Mouse (Mus musculus): ENCODE measurements around the gene Mrpl50. TPM values are rescaled to one million over a fixed set of nuclear protein-coding genes. Genes with fewer than 3 reads are reported as not detected.

Mrpl50 gene
- total and polyA plus RNA-seq, 3 experiments, result 39.1 to 54.5 TPM; not detected in 1

GRCm38 (mm10) chr4:49535675-49536294, 14.9 kb upstream of the Mrpl50 start:
- TF ChIP-seq TBP (IDR thresholded peaks at IDR 0.05; ENCODE audit: low read depth, low read length), result no peak
- no peak for TF ChIP-seq ZNF384 (IDR thresholded peaks at IDR 0.05; ENCODE audit: low read depth, low read length)
- no peak for TF ChIP-seq MAX (IDR thresholded peaks at IDR 0.05; ENCODE audit: low read length)
- TF ChIP-seq POLR2A (IDR thresholded peaks at IDR 0.05; ENCODE audit: control insufficient read depth in 1 of 2, insufficient read depth in 1 of 2, low read depth in 1 of 2, low read length in 2 of 2, poor library complexity in 1 of 2), result no peak
- no peak for TF ChIP-seq ETS1 (IDR thresholded peaks at IDR 0.05; ENCODE audit: low read depth, low read length)
- TF ChIP-seq ZKSCAN1 (IDR thresholded peaks at IDR 0.05; ENCODE audit: low read depth, low read length), result no peak
- TF ChIP-seq MAZ (IDR thresholded peaks at IDR 0.05; ENCODE audit: low read depth, low read length), result no peak
- Histone ChIP-seq H3K9me3 (replicated peaks; ENCODE audit: insufficient read depth, low read length) (no peaks in the 10 kb centered on the region), H3K36me3 (ENCODE audit: control insufficient read depth in 1 of 2, insufficient read depth in 2 of 2, low read length in 2 of 2) (no peaks in the 10 kb centered on the region), H3K4me3 (ENCODE audit: control insufficient read depth in 1 of 2, insufficient read depth in 1 of 2, low read depth in 2 of 2, low read length in 2 of 2) (no peak overlapping the region), H3K79me2 (ENCODE audit: control insufficient read depth, insufficient read depth, low read length, poor library complexity) (no peaks in the 10 kb centered on the region), H3K27ac (ENCODE audit: control insufficient read depth, low read depth, low read length) (no peak overlapping the region), H3K27me3 (ENCODE audit: control insufficient read depth in 1 of 2, insufficient read depth in 2 of 2, low read length in 2 of 2) (no peaks in the 10 kb centered on the region), H3K4me1 (ENCODE audit: control insufficient read depth in 1 of 2, insufficient read depth in 2 of 2, low read length in 2 of 2) (no peaks in the 10 kb centered on the region), H3K9ac (ENCODE audit: control insufficient read depth, low read depth, low read length, poor library complexity, severe bottlenecking) (no peak overlapping the region)
- no peak for DNase-seq (ENCODE audit: low read depth, low spot score)

DNA sequence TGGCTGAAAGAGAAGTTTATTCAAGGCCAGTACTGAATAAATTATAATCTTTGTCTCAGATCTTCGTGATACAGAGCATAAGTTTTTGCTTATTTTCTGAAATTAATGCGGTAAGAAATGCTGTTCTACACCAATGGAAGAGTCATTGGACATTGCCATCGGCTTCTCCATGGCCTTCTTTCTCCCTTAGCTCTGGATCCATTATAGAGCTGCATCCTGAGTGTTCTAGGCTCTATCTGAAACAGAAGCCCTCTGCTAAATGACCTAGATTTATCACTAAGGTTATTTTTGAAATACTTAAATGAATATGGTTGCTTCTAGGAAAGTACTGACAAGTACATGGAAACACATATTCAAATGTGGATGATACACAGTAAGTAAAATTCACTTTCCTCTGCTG, 14.1 kb upstream of the Mrpl50 start:
- Histone ChIP-seq H3K9ac (ENCODE audit: control insufficient read depth, low read depth, low read length, poor library complexity, severe bottlenecking) (no peak overlapping the region), H3K4me3 (ENCODE audit: control insufficient read depth in 1 of 2, insufficient read depth in 1 of 2, low read depth in 2 of 2, low read length in 2 of 2) (no peak overlapping the region), H3K27ac (ENCODE audit: control insufficient read depth, low read depth, low read length) (no peak overlapping the region), H3K79me2 (ENCODE audit: control insufficient read depth, insufficient read depth, low read length, poor library complexity) (no peaks in the 10 kb centered on the region), H3K27me3 (ENCODE audit: control insufficient read depth in 1 of 2, insufficient read depth in 2 of 2, low read length in 2 of 2) (no peaks in the 10 kb centered on the region), H3K9me3 (replicated peaks; ENCODE audit: insufficient read depth, low read length) (no peaks in the 10 kb centered on the region), H3K36me3 (ENCODE audit: control insufficient read depth in 1 of 2, insufficient read depth in 2 of 2, low read length in 2 of 2) (no peaks in the 10 kb centered on the region), H3K4me1 (ENCODE audit: control insufficient read depth in 1 of 2, insufficient read depth in 2 of 2, low read length in 2 of 2) (no peaks in the 10 kb centered on the region)
- DNase-seq (ENCODE audit: low read depth, low spot score), result no peak
- no peak for TF ChIP-seq E2F4 (IDR thresholded peaks at IDR 0.05; ENCODE audit: borderline replicate concordance, low read depth, low read length)
- no peak for TF ChIP-seq NRF1 (IDR thresholded peaks at IDR 0.05; ENCODE audit: insufficient read depth, low read depth, low read length, poor library complexity, severe bottlenecking)
- TF ChIP-seq POLR2A (IDR thresholded peaks at IDR 0.05; ENCODE audit: control insufficient read depth in 1 of 2, insufficient read depth in 1 of 2, low read depth in 1 of 2, low read length in 2 of 2, poor library complexity in 1 of 2), result no peak
- no peak for TF ChIP-seq MAX (IDR thresholded peaks at IDR 0.05; ENCODE audit: low read length)
- TF ChIP-seq RCOR1 (IDR thresholded peaks at IDR 0.05; ENCODE audit: low read depth, low read length), result no peak
- no peak for TF ChIP-seq KAT2A (conservative IDR thresholded peaks at IDR 0.05; ENCODE audit: low read depth, low read length)
- TF ChIP-seq ZMIZ1 (IDR thresholded peaks at IDR 0.05; ENCODE audit: low read depth, low read length), result no peak
- TF ChIP-seq ZC3H11A (IDR thresholded peaks at IDR 0.05; ENCODE audit: low read depth, low read length), result no peak
- TF ChIP-seq MYB (IDR thresholded peaks at IDR 0.05; ENCODE audit: low read depth, low read length), result no peak
- TF ChIP-seq JUND (IDR thresholded peaks at IDR 0.05; ENCODE audit: low read depth, low read length), result no peak
- no peak for TF ChIP-seq ZNF384 (IDR thresholded peaks at IDR 0.05; ENCODE audit: low read depth, low read length)
- TF ChIP-seq CHD1 (IDR thresholded peaks at IDR 0.05; ENCODE audit: low read depth, low read length), result no peak
- no peak for TF ChIP-seq POLR2AphosphoS2 (IDR thresholded peaks at IDR 0.05; ENCODE audit: low read length)
- no peak for TF ChIP-seq MEF2A (IDR thresholded peaks at IDR 0.05; ENCODE audit: extremely low read depth, insufficient replicate concordance, low read depth, low read length, poor library complexity, severe bottlenecking)
- TF ChIP-seq NELFE (IDR thresholded peaks at IDR 0.05; ENCODE audit: low read depth, low read length), result no peak

Data from MEL (cell line).